Mouse (Mus musculus): ENCODE measurements around the gene Nipsnap3b. TPM values are rescaled to one million over a fixed set of nuclear protein-coding genes. Genes with fewer than 3 reads are reported as not detected.
A peak's percentile ranks its signal among the peaks of the same experiment; 100 is the strongest.

Gene Nipsnap3b
- polyA plus RNA-seq, 1 experiment from 2014 or later: 152 TPM

DNA sequence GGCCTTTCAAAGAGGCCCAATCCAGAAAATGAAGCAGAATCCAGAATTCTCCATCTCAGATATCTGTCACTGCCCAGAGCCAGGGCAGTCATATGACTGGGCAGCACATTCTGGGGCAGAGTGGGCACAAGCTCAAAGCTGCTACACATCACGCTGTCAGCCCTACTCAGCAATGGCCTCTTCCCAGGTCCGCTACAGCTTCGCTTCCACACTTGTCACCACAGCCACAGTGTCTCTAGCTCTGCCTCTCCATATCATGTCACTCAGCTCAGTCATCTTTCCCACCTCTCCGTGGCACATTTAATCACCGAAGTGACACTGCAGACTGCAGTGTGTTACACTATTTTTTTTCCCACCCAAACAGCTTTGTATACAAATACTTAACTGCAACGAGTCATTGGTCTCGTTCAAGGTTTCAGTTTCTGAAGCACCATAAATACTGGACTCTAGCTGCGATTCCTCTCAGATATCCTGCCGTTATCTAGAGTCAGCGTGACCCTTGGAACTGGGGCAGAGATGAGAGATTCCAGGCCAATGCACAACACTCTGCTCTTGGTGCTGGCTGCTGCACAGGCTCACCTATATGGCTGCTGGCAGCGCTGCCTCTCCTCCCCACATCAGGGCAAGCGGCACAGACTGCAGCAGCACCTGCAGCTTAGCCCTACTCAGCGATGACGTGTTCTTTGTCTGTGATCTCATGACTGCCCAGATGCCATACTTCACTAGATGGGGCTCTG, 11.7 kb downstream of the Nipsnap3b start:
- Histone ChIP-seq H3K36me3 (peaks cover 40% of the 10 kb centered on the region), H3K9me3 (no peaks in the 10 kb centered on the region), H3K4me2 (replicated peaks) (no peak overlapping the region), H3K27me3 (no peaks in the 10 kb centered on the region), H3K4me1 (no peaks in the 10 kb centered on the region), H3K4me3 (no peak overlapping the region), H3K9ac (replicated peaks) (no peak overlapping the region), H3K27ac (replicated peaks) (no peak overlapping the region)
- 95% methylated on average over 14 of the region's 14 CpGs for WGBS
- ATAC-seq (replicated peaks): no peak

DNA sequence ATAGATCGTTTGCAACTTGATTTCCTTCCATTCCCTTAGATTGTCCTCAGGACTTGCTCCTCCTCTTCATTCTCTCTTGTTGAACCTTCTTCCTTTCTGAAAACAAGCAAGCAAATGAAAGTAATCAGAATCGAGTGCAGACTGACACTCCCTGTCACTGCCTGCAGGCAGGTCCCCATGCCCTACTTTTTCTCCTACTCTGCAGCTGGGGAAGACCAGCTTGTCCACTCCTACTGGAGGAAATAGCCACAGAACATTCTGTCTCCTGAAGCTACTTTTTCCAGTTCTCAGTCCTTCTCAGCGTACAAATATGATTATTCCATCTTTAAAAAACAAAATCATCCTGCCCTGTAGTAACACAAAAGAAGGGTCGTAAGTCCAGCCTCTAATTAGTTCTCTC, 12.7 kb downstream of the Nipsnap3b start:
- Histone ChIP-seq H3K4me1 (no peaks in the 10 kb centered on the region), H3K4me3 (no peak overlapping the region), H3K36me3 (peaks cover 33% of the 10 kb centered on the region), H3K27ac (replicated peaks) (no peak overlapping the region), H3K9me3 (no peaks in the 10 kb centered on the region), H3K4me2 (replicated peaks) (no peak overlapping the region), H3K9ac (replicated peaks) (no peak overlapping the region), H3K27me3 (no peaks in the 10 kb centered on the region)
- WGBS: 87% methylated on average over 4 of the region's 4 CpGs
- no peak for ATAC-seq (replicated peaks)

- H3K4me2 ChIP-seq (replicated peaks): no peak overlapping the region
- no peak overlapping the region for H3K27ac ChIP-seq (replicated peaks)
- no peaks in the 10 kb centered on the region for H3K27me3 ChIP-seq
- no peaks in the 10 kb centered on the region for H3K4me1 ChIP-seq
- no peaks in the 10 kb centered on the region for H3K9me3 ChIP-seq
- 88% methylated on average over 3 of the region's 3 CpGs for WGBS
- H3K36me3 ChIP-seq: peaks cover 16% of the 10 kb centered on the region
- no peak for ATAC-seq (replicated peaks)
- H3K9ac ChIP-seq (replicated peaks): no peak overlapping the region
- H3K4me3 ChIP-seq: no peak overlapping the region
Measured at GRCm38 (mm10) chr4:53027811-53028210, 16.1 kb downstream of the Nipsnap3b start.

GRCm38 (mm10) chr4:53030326-53030948, 18.8 kb downstream of the Nipsnap3b start:
- no peak overlapping the region for H3K27ac ChIP-seq (replicated peaks)
- no peak overlapping the region for H3K4me2 ChIP-seq (replicated peaks)
- no peak overlapping the region for H3K9ac ChIP-seq (replicated peaks)
- no peak for ATAC-seq (replicated peaks)
- H3K27me3 ChIP-seq: no peaks in the 10 kb centered on the region
- WGBS: 47% methylated on average over 8 of the region's 8 CpGs
- no peak overlapping the region for H3K4me3 ChIP-seq
- no peaks in the 10 kb centered on the region for H3K9me3 ChIP-seq
- peaks cover 2% of the 10 kb centered on the region; the same call in 1 of the 2 replicates for H3K36me3 ChIP-seq
- H3K4me1 ChIP-seq: no peaks in the 10 kb centered on the region

- Histone ChIP-seq H3K27me3 (no peaks in the 10 kb centered on the region), H3K4me2 (replicated peaks) (no peak overlapping the region), H3K9me3 (no peaks in the 10 kb centered on the region), H3K36me3 (peaks cover 12% of the 10 kb centered on the region; the same call in 1 of the 2 replicates), H3K4me3 (no peak overlapping the region), H3K4me1 (0 out of 2 replicates have a peak, but pooled peaks cover 3% of the 10 kb centered on the region), H3K27ac (replicated peaks) (no peak overlapping the region), H3K9ac (replicated peaks) (no peak overlapping the region)
- 75% methylated on average over 8 of the region's 8 CpGs for WGBS
- ATAC-seq (replicated peaks): peak; percentile 53; the same call in 1 of the 2 replicates
Measured at GRCm38 (mm10) chr4:53043819-53044218, 32.1 kb downstream of the Nipsnap3b start.

GRCm38 (mm10) chr4:53045807-53046206, 34.1 kb downstream of the Nipsnap3b start:
- Histone ChIP-seq H3K9me3 (no peaks in the 10 kb centered on the region), H3K27me3 (no peaks in the 10 kb centered on the region), H3K4me1 (0 out of 2 replicates have a peak, but pooled peaks cover 3% of the 10 kb centered on the region), H3K4me2 (replicated peaks) (no peak overlapping the region), H3K27ac (replicated peaks) (no peak overlapping the region), H3K36me3 (peaks cover 9% of the 10 kb centered on the region; the same call in 1 of the 2 replicates), H3K4me3 (no peak overlapping the region), H3K9ac (replicated peaks) (no peak overlapping the region)
- no peak for ATAC-seq (replicated peaks)
- 83% methylated on average over 7 of the region's 7 CpGs for WGBS

DNA sequence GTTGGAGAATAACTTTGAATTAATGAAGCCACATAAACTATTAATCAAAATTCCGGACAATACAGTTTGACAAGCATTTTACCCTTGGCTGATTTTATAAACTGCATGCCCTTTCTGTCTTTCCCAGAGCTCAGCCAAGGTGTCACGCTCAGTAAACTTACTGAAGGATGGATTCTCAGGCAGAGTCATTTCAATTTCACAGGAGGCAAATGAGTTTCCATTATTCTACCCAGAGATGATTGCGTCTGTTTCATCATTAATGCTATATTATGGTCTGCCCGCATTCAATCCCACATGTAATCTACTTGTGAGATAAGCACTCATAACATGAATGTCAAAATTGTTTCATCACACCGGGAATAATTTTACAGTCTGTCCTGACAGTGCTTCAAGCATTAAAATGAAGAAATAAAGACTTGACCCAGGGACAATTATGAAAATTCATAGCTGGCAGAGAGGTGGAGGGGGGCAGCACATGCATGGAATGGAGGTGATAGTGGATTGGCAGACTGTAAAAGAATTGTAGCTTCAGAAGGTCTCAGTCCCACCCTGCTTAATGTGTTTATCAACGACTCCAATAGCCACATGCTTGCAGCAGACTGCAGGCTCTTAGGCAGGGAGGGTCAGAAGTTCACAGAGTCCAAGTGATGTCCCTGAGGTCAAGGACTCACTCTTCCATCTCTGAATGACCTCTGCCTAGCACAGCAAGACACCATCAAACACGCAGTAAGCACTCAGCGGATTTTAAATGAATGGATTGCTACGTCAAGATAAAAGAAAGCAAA, 34.8 kb downstream of the Nipsnap3b start:
- Histone ChIP-seq H3K4me3 (no peak overlapping the region), H3K27ac (replicated peaks) (no peak overlapping the region), H3K27me3 (no peaks in the 10 kb centered on the region), H3K9ac (replicated peaks) (no peak overlapping the region), H3K9me3 (no peaks in the 10 kb centered on the region), H3K4me1 (0 out of 2 replicates have a peak, but pooled peaks cover 3% of the 10 kb centered on the region), H3K36me3 (peaks cover 9% of the 10 kb centered on the region; the same call in 1 of the 2 replicates), H3K4me2 (replicated peaks) (no peak overlapping the region)
- 77% methylated on average over 9 of the region's 9 CpGs for WGBS
- no peak for ATAC-seq (replicated peaks)

- 91% methylated on average over 7 of the region's 7 CpGs for WGBS
- Histone ChIP-seq H3K27ac (replicated peaks) (no peak overlapping the region), H3K27me3 (no peaks in the 10 kb centered on the region), H3K36me3 (peaks cover 25% of the 10 kb centered on the region), H3K9ac (replicated peaks) (no peak overlapping the region), H3K4me2 (replicated peaks) (no peak overlapping the region), H3K9me3 (no peaks in the 10 kb centered on the region), H3K4me3 (no peak overlapping the region), H3K4me1 (no peaks in the 10 kb centered on the region)
- ATAC-seq (replicated peaks): no peak
Measured at GRCm38 (mm10) chr4:53062301-53063008, 50.8 kb downstream of the Nipsnap3b start.

Other genes starting within 250 kb of the Nipsnap3b start
- gene Olfr275, start 197.3 kb upstream of the Nipsnap3b start, polyA plus RNA-seq (2015; fragmentation: Nextera tagmentation; extraction: Ambion mirVana): not detected in 2 replicates
- gene Olfr273, start 152.6 kb upstream of the Nipsnap3b start, polyA plus RNA-seq (2015; fragmentation: Nextera tagmentation; extraction: Ambion mirVana): not detected in 2 replicates
- gene Olfr272, start 92.7 kb upstream of the Nipsnap3b start, polyA plus RNA-seq (2015; fragmentation: Nextera tagmentation; extraction: Ambion mirVana): not detected in 2 replicates
- gene Olfr270, start 47.3 kb upstream of the Nipsnap3b start, polyA plus RNA-seq (2015; fragmentation: Nextera tagmentation; extraction: Ambion mirVana): not detected in 2 replicates
- not detected in 2 replicates for gene Nipsnap3a, start 22.6 kb upstream of the Nipsnap3b start, polyA plus RNA-seq (2015; fragmentation: Nextera tagmentation; extraction: Ambion mirVana)
- gene Abca1, start 148.0 kb downstream of the Nipsnap3b start, polyA plus RNA-seq (2015; fragmentation: Nextera tagmentation; extraction: Ambion mirVana): 10.0 and 10.2 TPM in 2 replicates

All from forebrain, embryonic 15.5 days (tissue).